Mouse (Mus musculus) erythroblast, embryonic 14.5 days (primary cell): Measurements from ENCODE around the gene Slc1a7.

Experiments used
- GATA1 ChIP-seq: IDR thresholded peaks from 2 replicates; pipeline ENCODE4 v1.6.1; 2012; ENCODE audit warnings: low read length, inconsistent platforms, mixed read lengths
- TAL1 ChIP-seq: IDR thresholded peaks from 3 replicates; pipeline ENCODE4 v1.6.1; 2012; ENCODE audit warnings: low read length, inconsistent platforms, mixed read lengths

DNA sequence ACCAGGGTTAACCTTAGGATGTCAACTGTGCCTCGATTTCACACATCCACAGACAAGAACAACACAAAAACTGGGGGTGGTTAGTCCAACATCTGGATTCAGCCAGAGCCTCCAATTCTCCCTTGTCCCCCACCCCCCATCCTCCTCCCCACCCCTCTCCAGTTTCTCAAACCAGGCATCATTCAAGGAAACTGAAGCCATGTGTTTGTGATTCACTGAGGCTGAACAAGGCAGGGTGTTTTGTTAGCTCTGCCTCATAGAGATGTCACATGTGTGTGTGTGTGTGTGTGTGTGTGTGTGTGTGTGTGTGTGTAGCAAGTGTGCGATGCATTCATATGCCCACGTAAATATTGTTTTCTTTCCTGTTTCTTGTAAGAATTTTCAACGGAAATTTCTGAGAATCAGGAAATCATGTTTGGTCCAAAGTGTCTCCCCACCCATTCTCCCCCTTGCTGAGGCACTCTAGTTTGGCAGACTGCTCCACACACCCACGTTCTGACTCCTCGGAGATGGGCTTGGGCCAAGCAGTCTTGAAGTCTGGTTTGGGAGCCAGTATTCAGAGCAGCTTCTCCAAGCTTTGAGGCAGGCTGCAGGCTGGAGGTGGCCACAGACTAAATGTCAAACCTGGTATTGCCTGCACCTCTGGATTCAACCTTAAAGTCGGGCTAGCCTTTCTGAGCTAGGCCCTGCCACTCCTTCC, 16.3 kb downstream of the Slc1a7 start:
- TF ChIP-seq GATA1 (no peak), TAL1 (no peak)
